Mouse (Mus musculus): Measurements from ENCODE around the gene Flii.

DNA sequence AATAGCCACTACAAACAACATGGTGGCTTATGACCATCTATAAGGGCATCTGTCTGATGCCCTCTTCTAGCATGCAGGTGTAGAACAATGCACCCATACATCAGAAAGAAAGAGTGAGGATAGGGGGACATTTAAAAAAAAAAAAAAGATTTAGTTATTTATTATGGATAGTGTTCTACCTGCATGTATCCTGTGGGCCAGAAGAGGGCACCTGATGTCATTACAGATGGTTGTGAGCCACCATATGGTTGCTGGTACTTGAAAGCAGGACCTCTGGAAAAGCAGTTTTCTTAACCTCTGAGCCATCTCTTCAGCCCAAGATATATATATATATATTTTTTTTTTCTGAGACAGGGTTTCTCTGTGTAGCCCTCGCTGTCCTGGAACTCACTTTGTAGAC lies 30.9 kb downstream of the Flii start:
- no peak for TF ChIP-seq POLR2A (IDR thresholded peaks at IDR 0.05; ENCODE audit: control insufficient read depth, low read depth, low read length)
- TF ChIP-seq CTCF (IDR thresholded peaks at IDR 0.05; ENCODE audit: control insufficient read depth, insufficient read depth, insufficient replicate concordance, low read depth, low read length) = no peak
